Mouse (Mus musculus): Measurements from ENCODE around the gene Cd2ap. TPM values are rescaled to one million over a fixed set of nuclear protein-coding genes. Genes with fewer than 3 reads are reported as not detected.

Gene Cd2ap
- total and polyA plus RNA-seq, 3 experiments, result 10.7 to 14.3 TPM; not detected in 1

DNA sequence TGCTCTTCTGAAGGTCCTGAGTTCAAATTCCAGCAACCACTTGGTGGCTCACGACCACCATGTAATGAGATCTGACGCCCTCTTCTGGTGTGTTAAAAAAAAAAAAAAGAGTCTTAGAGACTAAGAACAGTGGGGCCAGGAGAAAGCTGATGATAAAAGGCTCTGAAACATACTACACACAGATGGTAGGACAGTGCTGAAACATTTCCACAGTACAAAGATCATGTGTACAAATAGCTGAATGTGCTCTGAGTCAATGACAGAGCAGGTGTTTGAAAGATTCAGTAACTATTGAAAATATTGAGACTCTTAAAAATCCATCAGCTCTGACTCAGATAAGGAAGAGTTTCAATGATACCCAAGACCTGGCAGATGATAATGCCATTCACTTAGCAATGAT lies 29.4 kb downstream of the Cd2ap start:
- no peaks in the 10 kb centered on the region for H3K79me2 ChIP-seq (ENCODE audit: control insufficient read depth, insufficient read depth, low read length, poor library complexity)
- no peak overlapping the region for H3K4me3 ChIP-seq (ENCODE audit: control insufficient read depth in 1 of 2, insufficient read depth in 1 of 2, low read depth in 2 of 2, low read length in 2 of 2)
- peaks cover 0 to 2% of the 10 kb centered on the region in 2 experiments; a peak in 1 of 4 replicates for H3K36me3 ChIP-seq (ENCODE audit: control insufficient read depth in 1 of 2, insufficient read depth in 2 of 2, low read length in 2 of 2)
- no peak overlapping the region for H3K9ac ChIP-seq (ENCODE audit: control insufficient read depth, low read depth, low read length, poor library complexity, severe bottlenecking)
- no peaks in the 10 kb centered on the region for H3K9me3 ChIP-seq (replicated peaks; ENCODE audit: insufficient read depth, low read length)
- no peak overlapping the region for H3K27ac ChIP-seq (ENCODE audit: control insufficient read depth, low read depth, low read length)
- no peak for TF ChIP-seq MAX (IDR thresholded peaks at IDR 0.05; ENCODE audit: low read length)
- no peak for TF ChIP-seq MXI1 (IDR thresholded peaks at IDR 0.05; ENCODE audit: low read depth, low read length)
- no peak for TF ChIP-seq MEF2A (IDR thresholded peaks at IDR 0.05; ENCODE audit: extremely low read depth, insufficient replicate concordance, low read depth, low read length, poor library complexity, severe bottlenecking)
- no peak for TF ChIP-seq SIN3A (IDR thresholded peaks at IDR 0.05; ENCODE audit: low read length)
- no peak for TF ChIP-seq ZMIZ1 (IDR thresholded peaks at IDR 0.05; ENCODE audit: low read depth, low read length)
- TF ChIP-seq KAT2A (conservative IDR thresholded peaks at IDR 0.05; ENCODE audit: low read depth, low read length), result no peak
- no peak for TF ChIP-seq RCOR1 (IDR thresholded peaks at IDR 0.05; ENCODE audit: low read depth, low read length)
- TF ChIP-seq ETS1 (IDR thresholded peaks at IDR 0.05; ENCODE audit: low read depth, low read length), result no peak
- TF ChIP-seq EP300 (IDR thresholded peaks at IDR 0.05; ENCODE audit: low read depth in 1 of 2, low read length in 2 of 2), result no peak
- no peak for TF ChIP-seq POLR2AphosphoS5 (IDR thresholded peaks at IDR 0.05; ENCODE audit: borderline replicate concordance, low read depth, low read length)
- no peak for TF ChIP-seq CHD2 (IDR thresholded peaks at IDR 0.05; ENCODE audit: low read length)
- TF ChIP-seq SMC3 (IDR thresholded peaks at IDR 0.05; ENCODE audit: low read depth, low read length), result no peak
- H3K4me1 ChIP-seq (ENCODE audit: control insufficient read depth in 1 of 2, insufficient read depth in 2 of 2, low read length in 2 of 2), result no peaks in the 10 kb centered on the region
- DNase-seq (ENCODE audit: low read depth, low spot score), result no peak
- H3K27me3 ChIP-seq (ENCODE audit: control insufficient read depth in 1 of 2, insufficient read depth in 2 of 2, low read length in 2 of 2), result no peaks in the 10 kb centered on the region

DNA sequence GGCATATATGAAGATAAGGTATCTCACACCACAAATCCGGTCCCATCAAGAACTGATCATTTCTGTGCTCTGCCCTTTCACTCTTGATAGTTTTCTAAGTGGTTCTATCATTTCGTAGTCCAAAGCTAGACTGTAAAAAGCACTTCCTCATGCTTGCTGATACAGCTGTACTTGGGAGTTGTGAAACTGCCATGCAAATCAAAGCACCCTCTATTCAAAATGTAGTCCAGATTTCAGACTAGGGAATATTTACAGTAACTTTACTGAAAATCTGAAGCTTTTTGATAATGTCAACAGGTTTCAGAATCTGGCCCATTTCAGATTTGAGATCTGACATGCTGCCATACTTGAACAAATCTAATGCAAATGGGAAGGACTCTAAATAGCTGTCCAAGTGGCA lies 39.3 kb downstream of the Cd2ap start:
- DNase-seq (ENCODE audit: low read depth, low spot score), result no peak
- Histone ChIP-seq H3K36me3 (ENCODE audit: control insufficient read depth in 1 of 2, insufficient read depth in 2 of 2, low read length in 2 of 2) (no peaks in the 10 kb centered on the region; a peak in 2 of 4 replicates), H3K27ac (ENCODE audit: control insufficient read depth, low read depth, low read length) (no peak overlapping the region), H3K4me3 (ENCODE audit: control insufficient read depth in 1 of 2, insufficient read depth in 1 of 2, low read depth in 2 of 2, low read length in 2 of 2) (no peak overlapping the region), H3K4me1 (ENCODE audit: control insufficient read depth in 1 of 2, insufficient read depth in 2 of 2, low read length in 2 of 2) (no peaks in the 10 kb centered on the region), H3K9me3 (replicated peaks; ENCODE audit: insufficient read depth, low read length) (no peaks in the 10 kb centered on the region), H3K27me3 (ENCODE audit: control insufficient read depth in 1 of 2, insufficient read depth in 2 of 2, low read length in 2 of 2) (no peaks in the 10 kb centered on the region), H3K79me2 (ENCODE audit: control insufficient read depth, insufficient read depth, low read length, poor library complexity) (no peaks in the 10 kb centered on the region), H3K9ac (ENCODE audit: control insufficient read depth, low read depth, low read length, poor library complexity, severe bottlenecking) (no peak overlapping the region)
- no peak for TF ChIP-seq UBTF (IDR thresholded peaks at IDR 0.05; ENCODE audit: borderline replicate concordance, insufficient read depth, low read depth, low read length)
- no peak for TF ChIP-seq SIN3A (IDR thresholded peaks at IDR 0.05; ENCODE audit: low read length)
- TF ChIP-seq BHLHE40 (IDR thresholded peaks at IDR 0.05; ENCODE audit: borderline replicate concordance, low read depth, low read length), result no peak
- no peak for TF ChIP-seq GABPA (IDR thresholded peaks at IDR 0.05; ENCODE audit: low read depth, low read length)
- TF ChIP-seq TBP (IDR thresholded peaks at IDR 0.05; ENCODE audit: low read depth, low read length), result no peak
- no peak for TF ChIP-seq ZC3H11A (IDR thresholded peaks at IDR 0.05; ENCODE audit: low read depth, low read length)
- no peak for TF ChIP-seq NRF1 (IDR thresholded peaks at IDR 0.05; ENCODE audit: insufficient read depth, low read depth, low read length, poor library complexity, severe bottlenecking)
- no peak for TF ChIP-seq HCFC1 (IDR thresholded peaks at IDR 0.05; ENCODE audit: low read depth, low read length)
- no peak for TF ChIP-seq E2F4 (IDR thresholded peaks at IDR 0.05; ENCODE audit: borderline replicate concordance, low read depth, low read length)
- no peak for TF ChIP-seq KAT2A (conservative IDR thresholded peaks at IDR 0.05; ENCODE audit: low read depth, low read length)
- TF ChIP-seq ELF1 (IDR thresholded peaks at IDR 0.05; ENCODE audit: low read depth, low read length), result no peak
- no peak for TF ChIP-seq SMC3 (IDR thresholded peaks at IDR 0.05; ENCODE audit: low read depth, low read length)

Data from MEL (cell line).